Mouse (Mus musculus) CH12.LX (cell line): ENCODE data around the gene Ttc38. TPM values are rescaled to one million over a fixed set of nuclear protein-coding genes. Genes with fewer than 3 reads are reported as not detected.

Source experiments
- DNase-seq: peaks from one replicate; pipeline ENCODE4 v3.0.0-alpha.2; 2013; ENCODE audit errors: extremely low read depth
- H3K27ac ChIP-seq: 2 replicates; pipeline ENCODE4 v1.5.1; 2012; ENCODE audit warnings: low read depth, mild to moderate bottlenecking, control low read depth, moderate library complexity; ENCODE audit not compliant: insufficient read depth
- H3K27me3 ChIP-seq: replicated peaks from 2 replicates; pipeline ENCODE3; 2012; ENCODE audit warnings: inconsistent platforms
- H3K36me3 ChIP-seq, 2 experiments: replicated peaks in 1 of 2; 2 replicates each; pipeline versions ENCODE3 to v1.6.1; 2012; ENCODE audit warnings: inconsistent platforms in 1 of 2, low read length in 1 of 2, mild to moderate bottlenecking in 1 of 2, mixed read lengths in 1 of 2, moderate library complexity in 1 of 2; ENCODE audit not compliant: control insufficient read depth in 1 of 2, insufficient read depth in 1 of 2
- H3K4me1 ChIP-seq, 2 experiments: 2 replicates each; pipeline ENCODE4 v1.6.1; 2012; ENCODE audit warnings: inconsistent platforms in 1 of 2, moderate library complexity in 1 of 2; ENCODE audit not compliant: insufficient read depth in 2 of 2, control insufficient read depth in 1 of 2
- H3K4me2 ChIP-seq: 2 replicates; pipeline ENCODE4 v1.6.1; 2012; ENCODE audit warnings: low read depth, mild to moderate bottlenecking, control low read depth; ENCODE audit not compliant: poor library complexity, insufficient read depth, severe bottlenecking
- H3K4me3 ChIP-seq, 3 experiments: fragments of 150-350 bp in 1 of 3; sonication (generic) in 1 of 3; replicated peaks in 1 of 3; 2 replicates each; pipeline versions ENCODE3 to v1.5.1; 2011 to 2012; ENCODE audit warnings: low read depth in 2 of 3, low read length in 2 of 3, mild to moderate bottlenecking in 2 of 3, moderate library complexity in 2 of 3, control low read depth in 1 of 3, improper control_type of control experiment in 1 of 3, inconsistent platforms in 1 of 3, mixed read lengths in 1 of 3; ENCODE audit not compliant: poor library complexity in 1 of 3
- H3K79me2 ChIP-seq: replicated peaks from 2 replicates; pipeline ENCODE4 v1.6.1; 2012; ENCODE audit warnings: mild to moderate bottlenecking, moderate library complexity; ENCODE audit not compliant: control insufficient read depth, poor library complexity, insufficient read depth, severe bottlenecking; ENCODE audit errors: extremely low read depth
- H3K9ac ChIP-seq: 2 replicates; pipeline ENCODE4 v1.6.1; 2012; ENCODE audit warnings: low read depth, mild to moderate bottlenecking, control low read depth, moderate library complexity; ENCODE audit not compliant: insufficient read depth
- H3K9me3 ChIP-seq: replicated peaks from 2 replicates; pipeline ENCODE3; 2012; ENCODE audit warnings: low read length, inconsistent platforms, mixed read lengths
- CHD1 ChIP-seq: IDR thresholded peaks from 2 replicates; pipeline ENCODE4 v1.6.1; 2012; ENCODE audit warnings: low read depth, low read length, improper control_type of control experiment, inconsistent platforms
- CHD2 ChIP-seq: IDR thresholded peaks from 2 replicates; pipeline ENCODE4 v1.6.1; 2011; ENCODE audit warnings: low read length, improper control_type of control experiment
- CTCF ChIP-seq, 2 experiments: IDR thresholded peaks in 1 of 2; conservative IDR thresholded peaks in 1 of 2; 2 replicates each; pipeline ENCODE4 v1.5.1; 2011 to 2012; ENCODE audit warnings: low read depth in 2 of 2, low read length in 2 of 2, improper control_type of control experiment in 1 of 2, inconsistent platforms in 1 of 2, mild to moderate bottlenecking in 1 of 2, moderate library complexity in 1 of 2
- ELF1 ChIP-seq: IDR thresholded peaks from 2 replicates; pipeline ENCODE4 v1.6.1; 2014; ENCODE audit warnings: low read depth, mild to moderate bottlenecking, inconsistent platforms, low read length, improper control_type of control experiment
- EP300 ChIP-seq: IDR thresholded peaks from 2 replicates; pipeline ENCODE4 v1.6.1; 2011; ENCODE audit warnings: low read length, improper control_type of control experiment
- ETS1 ChIP-seq: conservative IDR thresholded peaks from 2 replicates; pipeline ENCODE4 v1.6.1; 2012; ENCODE audit warnings: low read depth, mild to moderate bottlenecking, inconsistent platforms, low read length, improper control_type of control experiment, moderate library complexity
- HCFC1 ChIP-seq: IDR thresholded peaks from 2 replicates; pipeline ENCODE4 v1.6.1; 2012; ENCODE audit warnings: low read depth, mild to moderate bottlenecking, inconsistent platforms, low read length, improper control_type of control experiment
- MAFK ChIP-seq: IDR thresholded peaks from 2 replicates; pipeline ENCODE4 v1.6.1; 2011; ENCODE audit warnings: low read length, improper control_type of control experiment; ENCODE audit not compliant: insufficient replicate concordance
- MAZ ChIP-seq: IDR thresholded peaks from 2 replicates; pipeline ENCODE4 v1.6.1; 2012; ENCODE audit warnings: low read depth, mild to moderate bottlenecking, inconsistent platforms, low read length, improper control_type of control experiment, moderate library complexity
- MEF2A ChIP-seq: IDR thresholded peaks from 2 replicates; pipeline ENCODE4 v1.6.1; 2014; ENCODE audit warnings: low read depth, mild to moderate bottlenecking, inconsistent platforms, low read length, improper control_type of control experiment, borderline replicate concordance
- NRF1 ChIP-seq: IDR thresholded peaks from 2 replicates; pipeline ENCODE4 v1.6.1; 2014; ENCODE audit warnings: low read depth, mild to moderate bottlenecking, inconsistent platforms, low read length, improper control_type of control experiment, moderate library complexity
- POLR2AphosphoS2 ChIP-seq: IDR thresholded peaks from 2 replicates; pipeline ENCODE4 v1.6.1; 2011; ENCODE audit warnings: low read depth, low read length, improper control_type of control experiment
- RAD21 ChIP-seq: IDR thresholded peaks from 2 replicates; pipeline ENCODE4 v1.6.1; 2011; ENCODE audit warnings: low read depth, mild to moderate bottlenecking, low read length, improper control_type of control experiment, moderate library complexity
- RCOR1 ChIP-seq: conservative IDR thresholded peaks from 2 replicates; pipeline ENCODE4 v1.6.1; 2012; ENCODE audit warnings: low read depth, mild to moderate bottlenecking, inconsistent platforms, low read length, improper control_type of control experiment
- SIN3A ChIP-seq: IDR thresholded peaks from 2 replicates; pipeline ENCODE4 v1.6.1; 2012; ENCODE audit warnings: low read length, improper control_type of control experiment, inconsistent platforms
- TBP ChIP-seq: conservative IDR thresholded peaks from 2 replicates; pipeline ENCODE4 v1.6.1; 2011; ENCODE audit warnings: low read depth, low read length, improper control_type of control experiment
- TCF12 ChIP-seq: IDR thresholded peaks from 2 replicates; pipeline ENCODE4 v1.6.1; 2014; ENCODE audit warnings: low read depth, mild to moderate bottlenecking, inconsistent platforms, low read length, improper control_type of control experiment
- UBTF ChIP-seq: IDR thresholded peaks from 2 replicates; pipeline ENCODE4 v1.6.1; 2012; ENCODE audit warnings: low read depth, mild to moderate bottlenecking, inconsistent platforms, low read length, improper control_type of control experiment, moderate library complexity
- USF1 ChIP-seq: IDR thresholded peaks from 2 replicates; pipeline ENCODE4 v1.6.1; 2014; ENCODE audit warnings: low read depth, mild to moderate bottlenecking, inconsistent platforms, low read length, improper control_type of control experiment
- USF2 ChIP-seq: conservative IDR thresholded peaks from 2 replicates; pipeline ENCODE4 v1.6.1; 2011; ENCODE audit warnings: low read depth, low read length, improper control_type of control experiment
- ZKSCAN1 ChIP-seq: IDR thresholded peaks from 2 replicates; pipeline ENCODE4 v1.6.1; 2012; ENCODE audit warnings: low read depth, inconsistent platforms, low read length, improper control_type of control experiment, borderline replicate concordance
- dilution Hi-C: fragments of 300-500 bp; cut with MboI; formaldehyde crosslinking; loops from 2 replicates; pipeline ENCODE4 v1.14.3; 2020; ENCODE audit warnings: low sequenced_read_pairs; ENCODE audit not compliant: extremely low pct_unique_long_range_greater_than_20kb, extremely low pct_ligation_motif_present
- in situ Hi-C: fragments of 300-500 bp; cut with MboI; formaldehyde crosslinking; loops from 3 replicates; pipeline ENCODE4 v1.14.3; 2019; ENCODE audit warnings: low sequenced_read_pairs, low pct_ligation_motif_present, low pct_unique_long_range_greater_than_20kb, mixed read lengths
- polyA plus RNA-seq: library from polyadenylated mRNA; unstranded; fragments of >175 nt; gene quantifications from 2 replicates; pipeline ENCODE4 v1.2.1, GENCODE M21; 2012; ENCODE audit warnings: low read depth; ENCODE audit not compliant: insufficient read length
- total RNA-seq, 2 experiments: library from RNA; depleted of rRNA; stranded (reverse); fragments of 300-350 nt in 1 of 2; fragments of >200 nt in 1 of 2; gene quantifications; 2 replicates each; pipeline ENCODE4 v1.2.3; 2012 to 2014

The Ttc38 gene
- total and polyA plus RNA-seq, 3 experiments: 5.1 to 5.8 (median 5.1) TPM

GRCm38 (mm10) chr15:85821203-85822010, 10.7 kb upstream of the Ttc38 start, which contains the start of gene Pkdrej:
Gene Pkdrej (minus strand): TSS chr15:85821734.
- no peak for DNase-seq
- no peak within 1 kb of the TSS for H3K27ac ChIP-seq
- H3K27me3 ChIP-seq: peaks cover 66% of the 10 kb centered on the region
- H3K36me3 ChIP-seq: no peaks in the 10 kb centered on the region
- dilution Hi-C loops (no loop called here), in situ Hi-C loops (no loop called here)
- H3K9me3 ChIP-seq: no peaks in the 10 kb centered on the region
- no peak within 1 kb of the TSS for H3K9ac ChIP-seq
- no peaks in the 10 kb centered on the region for H3K79me2 ChIP-seq
- no peak within 1 kb of the TSS for H3K4me2 ChIP-seq
- no peak for TF ChIP-seq CHD1
- TF ChIP-seq RAD21: no peak
- TF ChIP-seq USF1: no peak
- no peak within 1 kb of the TSS for H3K4me3 ChIP-seq
- H3K4me1 ChIP-seq: no peaks in the 10 kb centered on the region

GRCm38 (mm10) chr15:85822011-85822359, 10.1 kb upstream of the Ttc38 start:
- Histone ChIP-seq H3K79me2 (no peaks in the 10 kb centered on the region), H3K4me3 (no peak overlapping the region), H3K9ac (no peak overlapping the region), H3K4me2 (no peak overlapping the region), H3K36me3 (no peaks in the 10 kb centered on the region), H3K4me1 (no peaks in the 10 kb centered on the region), H3K9me3 (no peaks in the 10 kb centered on the region), H3K27me3 (peaks cover 63% of the 10 kb centered on the region), H3K27ac (no peak overlapping the region)
- no peak for TF ChIP-seq SIN3A
- no peak for TF ChIP-seq ZKSCAN1
- in situ Hi-C loops (no loop called here), dilution Hi-C loops (no loop called here)
- DNase-seq: no peak

- H3K4me3 ChIP-seq: no peak overlapping the region
- in situ Hi-C loops: no loop called here
- H3K27ac ChIP-seq: no peak overlapping the region
- H3K9me3 ChIP-seq: no peaks in the 10 kb centered on the region
- no peaks in the 10 kb centered on the region for H3K79me2 ChIP-seq
- H3K4me2 ChIP-seq: no peak overlapping the region
- no peak for TF ChIP-seq ELF1
- no peak for TF ChIP-seq CHD1
- TF ChIP-seq TBP: no peak
- TF ChIP-seq CTCF (conservative IDR thresholded peaks at IDR 0.05 in 1 of 2, IDR thresholded peaks at IDR 0.05 in 1 of 2; ENCODE audit: low read depth in 2 of 2, low read length in 2 of 2): no peak
- no peak for TF ChIP-seq TCF12
- TF ChIP-seq HCFC1: no peak
- TF ChIP-seq RAD21: no peak
- no peak for TF ChIP-seq CHD2
- TF ChIP-seq SIN3A: no peak
- no peak for TF ChIP-seq ZKSCAN1
- TF ChIP-seq NRF1: no peak
- TF ChIP-seq POLR2AphosphoS2: no peak
- no peak for TF ChIP-seq UBTF
- TF ChIP-seq ETS1: no peak
- TF ChIP-seq EP300: no peak
- TF ChIP-seq MEF2A: no peak
- TF ChIP-seq RCOR1: no peak
- TF ChIP-seq MAZ: no peak
- no peak for TF ChIP-seq USF2
- no peak for TF ChIP-seq MAFK
- H3K27me3 ChIP-seq: peaks cover 42% of the 10 kb centered on the region
- H3K36me3 ChIP-seq: no peaks in the 10 kb centered on the region
- H3K4me1 ChIP-seq: peaks cover 4 to 20% of the 10 kb centered on the region in 2 experiments
- no peak for DNase-seq
- dilution Hi-C loops: no loop called here
- no peak overlapping the region for H3K9ac ChIP-seq
Observed at GRCm38 (mm10) chr15:85826676-85827075, 5.4 kb upstream of the Ttc38 start.
